Mouse (Mus musculus): ENCODE measurements around the gene Smap2.

DNA sequence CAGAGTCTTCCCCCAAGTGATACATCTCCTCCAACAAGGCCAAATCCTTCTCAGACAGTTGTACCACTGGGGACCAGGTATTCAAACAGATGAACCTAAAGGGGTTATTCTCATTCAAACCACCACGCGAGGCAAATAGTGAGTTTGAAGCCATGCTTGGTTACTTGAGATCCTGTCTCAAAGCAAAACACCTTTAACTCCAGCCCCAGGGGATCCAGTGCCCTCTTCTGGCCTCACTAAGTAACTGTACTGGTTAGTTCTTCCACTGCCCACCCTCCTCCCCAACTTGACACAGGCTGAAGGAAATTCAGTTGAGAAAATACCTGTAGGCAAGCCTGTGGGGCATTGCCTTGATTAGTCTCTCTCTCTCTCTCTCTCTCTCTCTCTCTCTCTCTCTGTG lies 16.0 kb upstream of the Smap2 start:
- TF ChIP-seq CTCF (IDR thresholded peaks at IDR 0.05; ENCODE audit: borderline replicate concordance, insufficient read depth, low read length) (no peak), POLR2A (IDR thresholded peaks at IDR 0.05; ENCODE audit: low read depth, low read length) (no peak)

Data from embryonic fibroblast, embryonic 13.5 days (primary cell).